Mouse (Mus musculus) right cerebral cortex, postnatal 36 days (tissue): ENCODE results near the gene Gm49601.

ENCODE experiments used
- DNase-seq, 2 experiments: peaks; one replicate each; pipeline ENCODE4 v3.0.0; 2022; ENCODE audit warnings: low spot score in 2 of 2, mixed read lengths in 1 of 2

Gene Gm49601

GRCm38 (mm10) chr16:18582426-18583148 lies 43.6 kb downstream of the Gm49601 start:
- DNase-seq = no peak

DNA sequence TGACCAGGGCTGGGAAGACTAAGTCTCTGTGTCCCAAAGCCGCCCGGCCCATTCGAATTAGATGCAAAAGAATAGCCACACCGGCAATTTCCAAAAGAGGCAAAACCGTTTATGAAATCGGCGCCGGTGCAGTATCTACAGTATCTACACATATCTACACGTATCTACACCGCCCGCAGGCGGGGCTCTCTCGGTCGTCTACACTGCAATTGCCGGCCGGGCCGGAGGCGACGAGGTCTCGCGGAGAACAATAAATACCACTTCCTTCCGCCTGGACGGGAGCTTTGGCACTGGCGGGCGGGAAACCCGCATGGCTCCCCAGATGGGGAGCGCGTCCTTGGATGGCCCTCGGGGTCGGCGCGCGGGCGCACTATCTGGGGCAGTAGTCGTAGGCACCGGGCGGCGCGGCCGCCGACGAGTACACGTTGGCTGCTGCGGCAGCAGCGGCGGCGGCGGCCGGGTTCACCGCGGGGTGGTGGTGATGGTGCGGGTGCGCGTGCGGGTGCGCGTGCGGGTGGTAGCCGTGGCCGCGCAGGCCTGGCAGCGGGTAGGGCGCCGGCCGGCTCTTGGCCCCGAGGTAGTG lies 44.5 kb downstream of the Gm49601 start:
- no peak for DNase-seq

DNA sequence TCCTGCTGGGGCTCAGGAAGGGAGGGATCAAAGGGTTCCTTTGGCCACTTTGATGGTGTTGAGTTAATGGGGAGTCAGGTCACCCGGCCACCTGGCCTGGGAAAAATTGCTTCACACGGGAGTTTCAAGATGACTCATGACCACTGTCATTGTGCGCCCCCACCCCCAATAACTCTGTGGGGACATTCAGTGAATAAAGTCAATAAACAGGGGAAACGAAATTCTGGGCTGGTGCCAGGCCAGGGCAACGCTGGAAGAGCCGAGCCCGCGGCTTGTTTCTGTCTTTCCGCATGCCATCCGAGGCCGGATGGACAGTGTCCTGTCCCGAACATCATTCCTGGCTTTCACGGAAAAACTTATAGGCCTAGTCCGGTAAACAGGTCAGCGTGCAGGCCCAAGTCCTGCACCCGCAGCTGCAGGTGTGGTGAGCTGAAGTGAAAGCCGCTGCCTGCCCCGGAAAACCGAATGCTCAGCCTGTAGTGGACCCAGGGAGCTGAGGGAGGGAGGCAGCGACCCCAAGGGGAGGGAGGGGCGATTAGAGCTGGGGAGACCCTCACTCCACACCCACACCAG lies 45.1 kb downstream of the Gm49601 start:
- DNase-seq = no peak

DNA sequence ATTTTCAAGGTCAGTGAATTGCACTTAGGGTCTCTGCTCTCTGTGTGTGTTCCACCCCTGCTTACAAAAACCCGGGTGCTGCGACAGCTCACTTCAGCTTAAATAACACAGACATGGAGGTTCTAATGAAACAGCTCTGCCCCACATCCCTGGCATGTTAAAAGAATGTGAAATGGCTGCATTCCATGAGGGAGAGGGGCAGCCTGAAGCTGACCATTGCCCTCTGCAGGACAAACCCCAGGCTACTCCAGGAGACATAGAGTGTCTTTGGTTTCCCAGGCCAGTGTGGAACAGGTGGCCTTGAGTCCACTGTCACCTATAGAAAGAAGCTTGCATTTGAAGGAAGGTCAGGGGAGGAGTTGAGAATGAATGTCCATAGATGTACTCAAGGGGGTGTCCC lies 45.8 kb downstream of the Gm49601 start:
- DNase-seq = no peak

DNA sequence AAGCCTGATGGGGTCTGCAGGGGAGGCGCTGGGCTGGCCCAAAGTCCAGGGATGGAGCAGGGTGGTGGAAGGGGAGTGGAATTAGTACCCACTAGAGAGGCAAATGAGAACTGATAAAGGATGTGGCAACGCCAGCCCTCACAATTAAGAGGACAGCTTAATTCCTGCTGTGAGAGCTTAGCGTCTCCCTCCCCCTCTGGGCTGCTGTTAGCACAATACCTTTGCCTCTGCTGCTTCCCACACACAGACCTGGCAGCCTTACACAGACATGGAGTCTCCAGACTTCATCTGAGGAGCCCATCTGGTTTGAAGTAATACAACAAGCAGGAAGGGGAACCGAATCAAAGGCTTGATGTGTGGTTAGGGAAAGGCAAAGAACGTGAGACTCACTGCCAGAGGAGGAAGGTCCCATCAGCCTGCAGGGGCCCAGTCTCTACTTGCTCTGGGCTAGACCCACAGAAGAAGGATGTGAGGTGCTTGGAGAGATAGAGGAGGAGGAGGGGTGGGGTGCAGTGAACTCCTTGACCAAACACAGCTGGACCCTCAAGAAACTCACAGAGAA lies 48.5 kb downstream of the Gm49601 start:
- DNase-seq = no peak

DNA sequence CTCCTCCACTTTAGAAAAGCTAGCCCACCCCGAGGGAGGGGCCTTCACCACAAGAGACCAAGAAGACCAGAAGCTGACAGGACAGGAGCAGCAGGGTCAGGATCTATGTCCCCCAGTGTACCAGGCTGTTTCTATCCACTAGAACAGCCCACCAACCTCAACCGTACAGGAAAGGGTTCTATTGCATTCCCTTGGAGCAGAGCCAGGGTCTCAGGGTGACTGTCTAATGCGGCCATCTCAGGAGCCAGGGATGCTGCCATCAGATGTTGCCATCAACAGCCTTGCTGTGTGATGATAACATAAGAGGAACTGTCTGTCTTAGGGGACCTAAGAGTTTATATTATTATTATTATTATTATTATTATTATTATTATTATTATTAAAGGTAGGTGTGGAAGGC lies 49.2 kb downstream of the Gm49601 start:
- DNase-seq = no peak

DNA sequence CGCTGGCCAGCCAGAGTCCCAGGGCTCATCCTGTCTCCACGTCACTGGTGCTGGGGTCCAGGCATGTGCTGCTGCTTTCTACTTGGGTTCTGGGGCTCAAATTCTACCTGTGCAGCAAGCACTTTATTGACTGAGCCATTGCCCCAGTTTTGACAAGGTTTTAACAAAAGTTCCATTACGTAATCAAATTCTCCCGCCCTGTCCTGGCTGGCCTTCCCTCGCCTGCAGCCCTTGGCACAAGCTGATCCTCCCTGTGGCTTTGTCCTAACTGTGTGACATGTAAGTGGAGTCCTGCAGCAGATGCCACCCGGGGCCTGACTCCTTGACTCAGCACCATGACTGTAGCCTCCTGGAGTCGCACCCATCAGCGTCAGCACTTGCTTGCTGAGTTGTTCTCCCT lies 52.0 kb downstream of the Gm49601 start:
- no peak for DNase-seq
